Mouse (Mus musculus): Measurements from ENCODE around the gene Zbtb8os.

Gene Zbtb8os

DNA sequence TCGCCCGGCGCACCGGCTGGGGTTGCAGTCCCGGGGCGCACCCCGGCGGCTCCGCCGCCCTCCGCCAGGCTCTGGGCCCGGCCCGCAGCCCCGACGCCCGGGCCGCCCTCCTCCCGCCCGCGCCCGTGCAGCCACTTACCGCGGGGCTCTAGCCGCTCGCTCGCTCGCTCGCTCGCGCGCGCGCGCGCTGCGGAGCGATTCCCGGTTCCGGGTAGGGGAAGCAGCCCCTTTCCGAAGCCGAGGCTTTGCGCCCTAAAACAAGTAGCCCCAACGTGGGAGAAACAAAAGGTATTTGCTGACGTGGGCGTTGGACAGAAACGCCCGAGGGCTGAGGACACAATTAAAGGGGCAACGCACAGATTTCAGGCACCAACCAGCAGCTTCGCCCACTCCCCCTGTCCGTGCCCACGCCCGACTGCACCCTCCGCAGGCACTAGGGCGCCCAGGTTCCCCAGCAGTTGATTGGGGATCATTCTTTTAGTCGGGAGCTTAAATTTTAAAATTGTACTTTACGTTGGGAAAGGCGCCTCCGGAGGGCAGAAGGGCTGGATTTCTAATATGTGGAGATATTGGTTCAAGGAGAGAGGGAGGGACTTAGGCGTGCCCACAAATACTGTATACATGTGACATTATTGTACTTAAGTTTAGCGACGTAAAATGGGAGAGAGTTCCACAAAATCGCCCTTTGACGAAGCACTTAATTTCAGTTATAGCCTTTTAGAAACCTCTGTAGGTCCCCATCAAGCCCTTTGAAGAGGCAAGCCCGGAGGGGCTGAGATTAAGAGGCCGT, 42.3 kb downstream of the Zbtb8os start, which contains the start of gene Zbtb8a:
TSS of gene Zbtb8a (minus strand) at position 516 of the 790 bp plus-strand sequence.
- peak; percentile 87 for DNase-seq

DNA sequence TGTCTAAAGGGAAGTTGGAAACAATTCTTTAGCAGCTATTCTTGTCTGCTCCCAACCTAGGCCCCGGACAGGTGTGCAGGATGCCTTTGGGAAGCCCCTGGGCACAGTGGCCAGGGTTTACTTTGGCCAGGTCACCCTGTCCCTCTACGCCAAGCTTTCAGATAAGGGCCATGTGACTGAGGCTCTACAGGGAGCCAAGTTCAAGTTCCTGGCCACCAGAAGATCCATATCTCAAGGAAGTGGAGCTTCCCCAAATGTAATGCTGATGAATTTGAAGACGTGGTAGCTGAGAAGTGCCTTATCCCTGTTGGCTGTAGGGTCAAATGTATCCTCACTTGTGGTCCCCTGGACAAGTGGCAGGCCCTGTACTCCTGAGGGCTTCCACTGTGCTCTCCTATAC, 44.3 kb downstream of the Zbtb8os start:
- DNase-seq = no peak

DNA sequence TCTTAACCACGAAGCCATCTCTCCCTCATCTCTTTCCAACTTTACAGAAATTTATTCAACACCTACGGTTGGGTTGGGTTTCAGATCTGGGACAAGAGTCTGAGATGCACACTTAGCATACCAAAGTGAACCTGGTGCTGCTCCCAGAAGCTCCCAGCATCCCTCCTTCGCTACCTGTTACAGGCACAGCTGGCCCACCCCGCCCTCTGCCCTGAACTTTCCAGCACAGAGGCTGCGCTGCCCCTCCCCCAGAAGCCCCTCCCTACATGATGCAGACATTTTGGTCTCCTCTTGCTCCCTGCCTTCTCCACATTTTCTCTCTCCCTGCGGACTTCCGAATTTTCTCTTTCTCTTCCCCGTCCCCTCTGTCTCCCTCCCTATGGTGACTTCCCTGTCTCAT, 45.7 kb downstream of the Zbtb8os start:
- no peak for DNase-seq

DNA sequence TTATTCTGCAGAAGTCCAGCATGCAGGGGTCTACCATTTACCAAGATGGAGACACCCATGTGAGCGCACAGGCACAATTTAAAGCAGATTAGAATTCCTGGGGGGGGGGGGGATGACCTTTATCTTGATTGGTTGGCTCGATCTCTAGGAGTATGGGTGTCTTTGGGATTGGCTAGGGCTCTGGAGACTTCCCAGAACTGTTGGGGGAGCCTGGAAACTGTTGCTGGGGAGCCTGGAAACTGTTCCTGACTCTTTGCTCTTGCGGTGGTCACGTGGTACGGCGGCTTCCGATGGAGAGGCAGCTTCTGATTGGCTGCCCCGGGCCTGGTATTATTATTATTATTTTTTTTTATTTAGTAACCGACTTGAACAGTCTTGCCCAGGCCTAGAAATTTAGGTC, 46.5 kb downstream of the Zbtb8os start:
- DNase-seq = peak; percentile 20

DNA sequence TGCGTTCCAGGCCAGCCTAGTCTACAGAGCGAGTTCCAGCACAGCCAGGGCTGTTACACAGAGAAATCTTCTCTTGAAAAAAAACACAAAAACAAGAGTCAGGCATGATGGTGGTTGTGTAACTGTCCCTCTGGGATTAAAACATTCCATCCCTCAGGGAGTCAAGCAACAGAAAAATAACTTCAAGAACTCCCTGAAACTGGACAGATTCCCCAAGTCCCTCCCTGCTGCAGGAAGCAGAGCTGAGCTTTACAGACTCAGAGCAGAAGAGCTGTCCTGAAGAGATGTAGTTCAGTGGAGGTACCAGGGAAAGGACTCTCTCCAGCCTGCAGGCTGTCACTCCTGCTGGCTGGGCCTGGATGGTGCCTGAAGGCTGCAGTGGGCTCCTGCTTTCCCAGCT, 47.0 kb downstream of the Zbtb8os start:
- DNase-seq = no peak

DNA sequence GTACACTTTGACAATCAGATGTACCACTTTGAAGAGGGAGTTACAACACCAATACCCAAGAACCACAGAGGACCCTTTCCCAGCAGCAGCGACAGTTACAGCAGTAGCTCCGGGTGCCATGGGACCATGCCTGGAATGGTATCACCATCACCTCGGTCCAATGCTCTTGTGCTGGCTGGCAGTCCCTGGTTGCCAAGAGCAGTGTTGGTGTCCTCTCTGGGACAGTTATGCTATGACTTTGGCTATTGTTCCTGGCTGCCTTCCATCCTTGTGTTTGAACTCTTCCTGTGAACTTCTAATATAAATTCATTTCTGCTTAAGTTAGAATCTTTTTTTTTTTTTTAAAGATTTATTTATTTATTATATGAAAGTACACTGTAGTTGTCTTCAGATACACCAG, 48.1 kb downstream of the Zbtb8os start:
- DNase-seq = no peak

DNA sequence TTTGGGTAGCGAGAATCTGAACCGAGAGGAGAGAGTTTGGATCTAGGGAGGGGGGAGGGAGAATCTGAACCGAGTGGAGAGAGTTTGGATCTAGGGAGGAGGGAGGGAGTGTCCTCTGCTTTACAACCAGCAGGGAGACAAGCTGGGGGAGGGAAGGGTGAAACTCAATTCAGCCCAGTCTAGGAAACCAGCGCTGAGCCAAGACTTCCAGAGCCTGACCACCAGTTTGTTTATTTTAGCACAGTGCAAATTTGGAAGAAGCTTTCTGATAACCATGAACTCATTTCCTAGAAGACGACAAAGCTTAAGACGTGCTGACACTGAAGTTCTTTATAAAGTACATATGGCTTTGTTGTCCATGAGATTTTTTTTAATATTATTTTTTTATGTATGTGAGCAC, 48.9 kb downstream of the Zbtb8os start:
- no peak for DNase-seq

DNA sequence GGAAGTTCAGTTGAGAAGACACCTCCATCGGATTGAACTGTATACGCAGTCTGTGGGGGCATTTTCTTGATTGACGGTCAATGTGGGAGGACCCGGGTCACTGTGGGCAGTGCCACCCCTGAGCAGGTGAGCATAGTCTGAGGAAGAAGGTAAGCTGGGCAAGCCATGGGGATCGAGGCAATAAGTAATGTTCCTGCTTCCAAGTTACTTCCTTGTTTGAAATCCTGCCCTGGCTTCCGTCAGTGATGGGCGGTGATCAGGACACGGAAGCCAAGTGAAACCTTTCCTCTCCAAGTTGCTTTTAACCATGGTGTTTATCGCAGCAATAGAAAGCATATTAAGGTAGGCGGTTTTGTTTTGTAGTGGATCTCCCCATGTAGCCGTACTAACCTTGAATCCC, 50.2 kb downstream of the Zbtb8os start:
- no peak for DNase-seq

DNA sequence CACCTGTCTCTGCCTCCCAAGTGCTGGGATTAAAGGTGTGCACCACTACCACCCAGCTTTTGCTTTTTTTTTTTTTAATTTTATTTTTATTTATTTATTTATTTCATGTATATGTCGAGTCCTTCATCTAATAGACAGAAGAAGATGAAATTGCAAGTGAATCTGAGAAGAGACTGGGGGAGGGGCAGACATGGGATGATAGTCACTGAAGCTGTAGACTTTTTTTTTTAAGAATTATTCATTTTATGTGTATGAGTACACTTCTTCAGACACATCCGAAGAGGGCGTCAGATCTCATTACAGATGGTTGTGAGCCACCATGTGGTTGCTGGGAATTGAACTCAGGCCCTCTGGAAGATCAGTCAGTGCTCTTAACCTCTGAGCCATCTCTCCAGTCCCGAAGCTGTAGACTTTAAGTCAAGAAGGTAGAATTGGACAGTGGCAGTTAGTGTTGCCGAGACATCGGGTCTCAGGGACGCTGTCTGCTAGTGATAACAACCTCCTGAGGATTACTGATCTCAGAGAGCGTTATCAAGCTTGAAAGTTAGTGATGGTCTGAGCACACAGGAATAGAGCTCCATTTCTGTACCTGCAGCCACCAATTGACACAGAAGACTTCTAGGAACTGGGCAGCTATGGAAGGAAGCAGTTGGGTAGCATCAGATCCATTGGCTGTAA, 50.9 kb downstream of the Zbtb8os start:
- DNase-seq = no peak

DNA sequence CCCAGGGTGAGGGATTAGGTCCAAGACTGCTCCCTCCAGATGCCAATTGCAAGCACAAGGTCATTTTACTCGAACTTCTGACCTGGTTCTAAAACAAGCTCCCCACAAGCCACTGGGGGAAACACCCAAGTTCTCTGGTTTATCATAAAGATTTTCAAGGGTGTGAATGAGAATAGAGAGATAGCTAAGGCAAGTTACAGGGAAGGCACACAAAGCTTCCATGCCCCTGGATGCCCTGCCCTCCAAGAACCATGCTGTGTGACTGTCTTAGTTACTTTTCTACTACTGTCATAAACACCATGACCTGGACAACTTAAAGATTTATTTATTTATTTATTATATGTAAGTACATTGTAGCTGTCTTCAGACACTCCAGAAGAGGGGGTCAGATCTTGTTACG, 51.5 kb downstream of the Zbtb8os start:
- no peak for DNase-seq

DNA sequence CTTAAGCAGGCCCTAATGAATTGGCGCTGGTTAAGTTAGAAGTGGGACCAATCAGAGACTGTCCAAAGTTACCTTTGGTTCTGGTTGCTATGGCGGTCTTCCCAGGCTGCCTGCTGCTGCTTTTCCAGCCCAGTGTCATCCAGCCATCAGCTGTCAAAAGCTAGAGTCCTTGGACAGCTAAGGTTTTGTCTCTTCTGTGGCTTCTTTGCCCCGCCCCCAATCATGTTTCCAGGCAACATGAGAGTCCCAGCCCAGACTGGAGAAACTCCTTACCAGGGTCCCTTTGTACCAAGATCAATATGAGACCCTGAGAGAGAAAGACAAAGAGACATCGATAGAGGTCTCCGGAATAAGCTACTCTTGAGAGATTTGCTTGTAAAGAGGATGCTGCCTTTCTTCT, 52.9 kb downstream of the Zbtb8os start:
- DNase-seq = peak; percentile 16

DNA sequence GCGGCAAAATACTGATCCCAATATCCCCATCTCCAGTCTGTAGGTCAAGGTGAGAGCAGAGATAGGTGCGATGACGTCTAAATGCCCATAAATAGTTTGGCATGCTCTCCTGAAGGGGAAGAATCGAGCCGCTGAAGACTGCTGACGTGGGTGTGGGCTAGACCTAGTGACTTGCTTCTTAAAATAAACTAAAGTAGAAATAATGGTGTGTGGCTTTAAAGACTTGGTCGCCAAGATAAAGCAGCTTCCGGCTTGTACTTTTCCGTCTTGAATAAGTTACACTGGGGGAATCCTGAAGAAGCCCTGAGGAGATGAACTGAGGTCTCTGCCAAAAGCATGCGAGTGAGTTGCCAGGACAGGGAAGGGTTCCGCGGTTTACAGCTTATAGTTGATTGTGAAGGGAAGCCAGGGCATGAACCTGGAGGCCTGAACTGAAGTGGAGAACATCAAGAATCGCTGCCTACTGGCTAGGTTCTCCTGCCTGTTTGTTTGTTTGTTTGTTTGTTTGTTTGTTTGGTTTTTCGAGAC, 54.8 kb downstream of the Zbtb8os start:
- no peak for DNase-seq

DNA sequence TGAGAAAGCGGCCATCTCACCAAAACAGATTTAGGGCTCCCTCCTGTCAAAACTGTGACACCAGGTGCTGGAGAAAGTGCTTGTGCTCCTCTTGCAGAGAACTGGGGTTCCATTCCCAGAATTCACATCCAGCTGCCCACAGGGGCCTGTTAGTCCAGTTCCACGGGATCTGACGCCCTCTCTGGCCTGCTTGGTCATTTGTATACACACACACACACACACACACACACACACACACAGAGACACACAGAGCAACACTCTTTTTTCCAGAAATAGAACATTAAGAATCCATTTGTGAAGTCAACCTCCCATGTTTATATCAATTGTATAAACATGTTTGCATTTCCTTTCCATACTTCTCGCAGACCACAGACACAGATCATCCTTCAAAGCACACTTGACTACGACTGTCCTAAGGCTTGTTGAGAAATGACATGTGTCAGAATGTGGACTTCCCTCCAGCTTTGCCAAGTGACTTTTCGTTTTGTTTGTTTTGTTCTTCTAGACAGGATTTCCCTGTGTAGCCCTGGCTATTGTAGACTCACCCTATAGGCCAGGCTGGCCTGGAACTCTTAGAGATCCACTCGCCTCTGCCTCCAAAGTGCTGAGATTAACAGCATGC, 55.6 kb downstream of the Zbtb8os start:
- no peak for DNase-seq

DNA sequence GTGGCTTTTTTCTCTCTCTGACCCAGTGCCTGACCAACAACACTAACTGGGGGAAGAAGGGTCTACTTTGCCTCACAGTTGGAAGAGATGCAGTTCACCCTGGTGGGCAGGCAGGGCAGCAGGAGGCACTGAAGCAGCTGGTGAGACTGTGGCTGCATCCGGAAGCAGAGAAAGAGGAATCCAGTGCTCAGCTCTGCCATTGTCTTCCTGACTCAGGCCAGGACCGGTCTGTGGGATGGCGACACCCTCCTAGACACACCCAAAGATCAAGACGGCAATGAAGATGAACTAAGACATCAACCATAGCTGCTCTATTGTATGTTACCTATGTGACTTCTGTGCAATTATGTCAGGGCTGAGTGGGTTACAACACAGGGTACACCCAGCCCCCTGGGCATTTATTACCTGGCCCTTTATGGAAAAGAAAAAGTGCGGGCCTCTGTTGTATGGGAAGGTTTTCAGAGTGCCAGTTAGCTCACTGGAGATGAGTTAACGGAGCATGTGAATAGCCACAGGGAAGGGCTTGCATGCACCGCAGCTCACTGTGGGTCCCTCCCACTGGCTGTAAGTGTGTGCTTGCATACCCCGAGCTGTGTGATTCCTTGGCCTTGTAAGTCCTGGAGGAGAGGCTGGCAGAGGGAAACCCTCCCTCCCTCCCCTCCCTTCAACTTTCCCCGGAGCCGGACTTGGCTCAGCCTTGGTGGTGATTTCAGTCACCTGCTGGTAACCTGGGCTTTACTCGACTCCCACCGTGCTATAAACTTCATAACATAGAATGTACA, 58.8 kb downstream of the Zbtb8os start:
- peak; percentile 16 for DNase-seq

DNA sequence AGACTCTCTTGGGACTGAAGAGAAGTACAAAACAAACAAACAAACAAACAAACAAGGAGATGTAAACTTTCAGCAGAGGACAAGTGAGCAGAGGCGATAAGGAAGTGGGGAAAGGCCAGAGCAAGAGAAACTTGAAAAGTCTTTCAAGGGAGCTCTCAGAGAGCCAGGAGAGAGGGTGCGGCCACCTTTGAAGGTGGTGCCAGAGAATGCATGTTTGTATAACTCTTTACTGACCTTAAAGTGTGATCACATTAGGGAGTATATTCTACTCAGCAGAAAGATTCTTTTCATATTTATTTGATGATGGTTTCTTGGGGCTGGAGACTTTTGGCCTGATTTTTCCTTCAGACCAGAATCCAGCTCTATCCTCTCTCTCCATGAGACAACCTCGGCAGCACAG, 61.5 kb downstream of the Zbtb8os start:
- no peak for DNase-seq

DNA sequence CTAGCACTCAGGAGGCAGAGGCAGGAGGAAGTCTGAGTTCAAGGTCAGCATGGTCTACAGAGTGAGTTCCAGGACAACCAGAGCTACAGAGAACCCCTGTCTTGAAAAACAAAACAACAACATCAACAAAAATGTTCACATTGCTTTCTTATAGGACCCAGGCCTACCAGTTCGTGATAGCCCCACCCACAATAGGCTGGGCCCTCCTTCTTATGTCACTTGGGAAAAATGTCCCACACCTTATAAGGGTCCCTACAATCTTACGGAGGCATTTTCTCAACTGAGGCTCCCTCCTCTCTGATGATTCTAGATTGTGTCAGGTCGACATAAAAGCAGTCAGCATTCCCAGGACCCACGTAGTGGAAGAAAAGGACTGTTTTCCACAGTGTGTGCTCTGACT, 64.3 kb downstream of the Zbtb8os start:
- DNase-seq = no peak
